Comparison of ENCODE assay signal across 9 mouse cellular contexts in genomic region chr6:50678826-50679485, GRCm38 (mm10). TPM values are rescaled to one million over a fixed set of nuclear protein-coding genes. Genes with fewer than 3 reads are reported as not detected.
DNase-seq lines count a peak whose midpoint lies in the region; ATAC-seq and TF ChIP-seq lines count a peak whose summit lies in the region.
"Had no signal": no experiment of that assay in that cellular context is flagged by ENCODE, and none has a peak within 500 bp of the region (broad histone marks: within the 10 kb centered on the region; RNA-seq: fewer than 3 reads in every experiment).

No protein-coding gene starts in this region.

- H3K36me3 ChIP-seq in hindbrain, embryonic 15.5 days = no peaks in the 10 kb centered on the region

- no peak overlapping the region for H3K27ac ChIP-seq in cerebellum, adult 2 months (ENCODE audit: insufficient read depth, low read length)
- H3K27ac ChIP-seq in hindbrain, embryonic 15.5 days (replicated peaks) = no peak overlapping the region

- 29% methylated on average over 8 of the region's 8 CpGs for WGBS in cerebellum, adult 2 months
- WGBS in hindbrain, embryonic 15.5 days = 27% methylated on average over 8 of the region's 8 CpGs

- peak; percentile 94 for DNase-seq in NIH3T3 (ENCODE audit: low read depth)
- peak; percentile 81 to 82 for DNase-seq in cerebellum, adult 2 months
- peak; percentile 78 for DNase-seq in forelimb bud, embryonic 11.5 days (ENCODE audit: low read depth, low spot score)
- peak; percentile 72 to 76 for DNase-seq in layer of hippocampus, postnatal 36 days
- DNase-seq in right cerebral cortex, postnatal 14 days = peak; percentile 63
- peak; percentile 65 for DNase-seq in urinary bladder, postnatal 25 days (ENCODE audit: low spot score)

- no peak overlapping the region for H3K4me3 ChIP-seq in cerebellum, adult 2 months (replicated peaks; ENCODE audit: insufficient read depth, low read depth, low read length)
- no peak overlapping the region for H3K4me3 ChIP-seq in hindbrain, embryonic 15.5 days

- H3K4me1 ChIP-seq in cerebellum, adult 2 months (ENCODE audit: control insufficient read depth, insufficient read depth, low read length) = no peaks in the 10 kb centered on the region
- H3K4me1 ChIP-seq in hindbrain, embryonic 15.5 days (replicated peaks) = peaks cover 12% of the 10 kb centered on the region; the same call in 1 of the 2 replicates

- TF ChIP-seq CTCF in cerebellum, adult 2 months (IDR thresholded peaks at IDR 0.05; ENCODE audit: borderline replicate concordance, insufficient read depth, low read depth, low read length) = peak; percentile 98

- ATAC-seq in hindbrain, embryonic 15.5 days (ENCODE audit: low FRiP score, low read depth) = peak; percentile 83
- peak; percentile 91 for ATAC-seq in megakaryocyte progenitor cell, adult 5-6 weeks (replicated peaks; ENCODE audit: poor library complexity)

- H3K27me3 ChIP-seq in cerebellum, adult 2 months (ENCODE audit: control insufficient read depth, insufficient read depth, low read length) = no peaks in the 10 kb centered on the region
- no peaks in the 10 kb centered on the region for H3K27me3 ChIP-seq in hindbrain, embryonic 15.5 days

- H3K9ac ChIP-seq in hindbrain, embryonic 15.5 days = no peak overlapping the region

- TF ChIP-seq POLR2A in cerebellum, adult 2 months (IDR thresholded peaks at IDR 0.05; ENCODE audit: borderline replicate concordance, insufficient read depth, low read length) = no peak

- no peak overlapping the region for H3K4me2 ChIP-seq in hindbrain, embryonic 15.5 days

- no peaks in the 10 kb centered on the region for H3K9me3 ChIP-seq in hindbrain, embryonic 15.5 days

RNA-seq across cellular contexts. Expression of gene Npvf, which starts 24.7 kb away (rescaled TPM):
- 0.13 TPM in 1 of 2 replicates, not detected in the other for polyA plus RNA-seq in cerebellum, adult 2 months (2012; rRNA removed)
- polyA plus RNA-seq in hindbrain, embryonic 15.5 days (2015; fragmentation: Nextera tagmentation; extraction: Ambion mirVana) = 0.26 and 0.41 TPM in 2 replicates
- not detected for total RNA-seq in layer of hippocampus, postnatal 36 days (2021)
- not detected in 2 replicates for total RNA-seq in megakaryocyte progenitor cell, adult 5-6 weeks (2015)
- total RNA-seq in megakaryocyte progenitor cell, adult 5-6 weeks (2017) = not detected in 2 replicates
- polyA plus RNA-seq: liver, embryonic 16.5 days had no signal
